Mouse (Mus musculus) kidney, adult 2 months (tissue): ENCODE data around the gene Psmc4.

Experiments
- CTCF ChIP-seq: fragments of 200-500 bp; conservative IDR thresholded peaks from 2 replicates; pipeline ENCODE4 v1.5.1; 2011; ENCODE audit warnings: low read depth, mild to moderate bottlenecking, control low read depth, low read length, moderate library complexity, mixed read lengths; ENCODE audit not compliant: insufficient read depth, insufficient read length
- POLR2A ChIP-seq: fragments of 200-500 bp; IDR thresholded peaks from one replicate; pipeline ENCODE4 v1.6.1; 2011; ENCODE audit warnings: low read depth, low read length, control low read depth

- TF ChIP-seq CTCF (no peak), POLR2A (no peak)
Observed at GRCm38 (mm10) chr7:28093541-28093940, 43.6 kb upstream of the Psmc4 start.
